Mouse (Mus musculus) hindbrain, postnatal 0 days (tissue): ENCODE data around the gene Unc5a. TPM values are rescaled to one million over a fixed set of nuclear protein-coding genes. Genes with fewer than 3 reads are reported as not detected.

Experiments
- ATAC-seq: fragments of 200-750 bp; cut with Nextera tagmentation; 2 replicates; pipeline ENCODE4 v1.8.0; 2017; ENCODE audit warnings: mild to moderate bottlenecking, moderate TSS enrichment, moderate library complexity
- DNase-seq: peaks from one replicate; pipeline ENCODE4 v3.0.0-alpha.2; 2015; ENCODE audit warnings: low spot score
- H3K27ac ChIP-seq: fragments of 300-500 bp; sonication (generic); 2 replicates; pipeline ENCODE4 v1.5.1; 2014; ENCODE audit warnings: mild to moderate bottlenecking
- H3K27me3 ChIP-seq: fragments of 300-500 bp; sonication (generic); 2 replicates; pipeline ENCODE4 v1.6.1; 2014; ENCODE audit warnings: low read length, mixed read lengths; ENCODE audit not compliant: insufficient read depth
- H3K36me3 ChIP-seq: fragments of 300-500 bp; sonication (generic); 2 replicates; pipeline ENCODE4 v1.6.1; 2014; ENCODE audit warnings: low read length, mixed read lengths; ENCODE audit not compliant: insufficient read depth
- H3K4me1 ChIP-seq: fragments of 300-500 bp; sonication (generic); 2 replicates; pipeline ENCODE4 v1.6.1; 2014; ENCODE audit warnings: antibody characterized with exemption, low read length, mixed read lengths; ENCODE audit not compliant: insufficient read depth
- H3K4me2 ChIP-seq: fragments of 300-500 bp; sonication (generic); 2 replicates; pipeline ENCODE4 v1.6.1; 2014; ENCODE audit warnings: low read depth, mild to moderate bottlenecking, low read length, moderate library complexity, mixed read lengths
- H3K4me3 ChIP-seq: fragments of 300-500 bp; sonication (generic); 2 replicates; pipeline ENCODE4 v1.5.1; 2014; ENCODE audit warnings: low read length
- H3K9ac ChIP-seq: fragments of 300-500 bp; sonication (generic); replicated peaks from 2 replicates; pipeline ENCODE4 v1.6.1; 2014; ENCODE audit warnings: mild to moderate bottlenecking, low read length, moderate library complexity, mixed read lengths
- H3K9me3 ChIP-seq: fragments of 300-500 bp; sonication (generic); 2 replicates; pipeline ENCODE4 v1.6.1; 2016; ENCODE audit warnings: low read length, mixed read lengths
- CTCF ChIP-seq: IDR thresholded peaks from 2 replicates; pipeline ENCODE4 v1.5.1; 2016; ENCODE audit warnings: antibody characterized with exemption, control low read depth, low read depth
- WGBS: fragments of 180-500 bp; shearing (Covaris S2); extraction: QIAGEN DNeasy Blood & Tissue Kit; methylation state at CpG from one replicate; pipeline ENCODE4 v1.1.7; 2014; 5-methylcytosine and 5-hydroxymethylcytosine counted together
- polyA plus RNA-seq: library from polyadenylated mRNA; unstranded; fragments of >200 nt; fragmentation: Nextera tagmentation; extraction: Ambion mirVana; gene quantifications from 2 replicates; pipeline ENCODE4 v1.2.1, GENCODE M21; 2015
- total RNA-seq: library from RNA; depleted of rRNA; stranded (reverse); fragments of >200 nt; gene quantifications from 2 replicates; pipeline ENCODE4 v1.2.3, GENCODE M21; 2014

Gene Unc5a
- total and polyA plus RNA-seq, 2 experiments from 2014 or later = 11.7 to 49.9 TPM

- TF ChIP-seq CTCF = no peak
- Histone ChIP-seq H3K27ac (no peak overlapping the region), H3K4me3 (no peak overlapping the region), H3K9me3 (no peaks in the 10 kb centered on the region), H3K9ac (no peak overlapping the region), H3K4me2 (no peak overlapping the region), H3K36me3 (no peaks in the 10 kb centered on the region), H3K27me3 (no peaks in the 10 kb centered on the region; the same call in 1 of the 2 replicates), H3K4me1 (peaks cover 38% of the 10 kb centered on the region)
- ATAC-seq (no peak), DNase-seq (peak; percentile 41)
- WGBS = 63% methylated on average over 12 of the region's 12 CpGs
Observed at GRCm38 (mm10) chr13:54980957-54981356, 31.7 kb downstream of the Unc5a start.

DNA sequence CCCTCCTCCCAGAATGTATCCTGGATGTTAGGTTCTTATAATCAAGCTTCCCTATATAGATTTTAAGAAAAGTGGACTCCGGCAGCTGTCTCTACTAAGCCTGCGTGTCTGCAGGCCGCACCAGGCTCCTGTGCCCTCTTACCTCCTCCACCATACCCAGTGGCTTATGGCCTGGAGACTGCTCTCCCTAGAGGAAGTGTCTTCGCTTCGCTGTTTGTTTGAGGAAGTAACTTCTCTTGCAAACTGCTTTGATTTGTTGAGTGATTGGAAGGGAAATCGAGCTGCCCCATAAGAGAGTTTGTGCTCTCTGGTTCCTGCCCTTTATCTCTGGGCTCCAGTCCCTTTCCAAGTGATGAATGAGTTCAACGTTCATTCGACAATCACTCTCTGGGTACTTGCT is 33.8 kb downstream of the Unc5a start:
- TF ChIP-seq CTCF = no peak
- WGBS = 76% methylated on average over 8 of the region's 8 CpGs
- Histone ChIP-seq H3K9ac (no peak overlapping the region), H3K36me3 (no peaks in the 10 kb centered on the region), H3K9me3 (no peaks in the 10 kb centered on the region), H3K4me2 (no peak overlapping the region), H3K4me3 (no peak overlapping the region), H3K4me1 (peaks cover 41% of the 10 kb centered on the region), H3K27ac (no peak overlapping the region), H3K27me3 (no peaks in the 10 kb centered on the region)
- ATAC-seq = no peak
- no peak for DNase-seq

GRCm38 (mm10) chr13:54983614-54984013 is 34.4 kb downstream of the Unc5a start:
- WGBS = 61% methylated on average over 2 of the region's 2 CpGs
- peak; percentile 49; the same call in 1 of the 2 replicates for TF ChIP-seq CTCF
- Histone ChIP-seq H3K9me3 (no peaks in the 10 kb centered on the region), H3K4me3 (no peak overlapping the region), H3K4me1 (peaks cover 35% of the 10 kb centered on the region), H3K36me3 (no peaks in the 10 kb centered on the region), H3K27me3 (no peaks in the 10 kb centered on the region), H3K9ac (no peak overlapping the region), H3K27ac (no peak overlapping the region), H3K4me2 (no peak overlapping the region)
- DNase-seq = peak; percentile 42
- ATAC-seq = no peak

DNA sequence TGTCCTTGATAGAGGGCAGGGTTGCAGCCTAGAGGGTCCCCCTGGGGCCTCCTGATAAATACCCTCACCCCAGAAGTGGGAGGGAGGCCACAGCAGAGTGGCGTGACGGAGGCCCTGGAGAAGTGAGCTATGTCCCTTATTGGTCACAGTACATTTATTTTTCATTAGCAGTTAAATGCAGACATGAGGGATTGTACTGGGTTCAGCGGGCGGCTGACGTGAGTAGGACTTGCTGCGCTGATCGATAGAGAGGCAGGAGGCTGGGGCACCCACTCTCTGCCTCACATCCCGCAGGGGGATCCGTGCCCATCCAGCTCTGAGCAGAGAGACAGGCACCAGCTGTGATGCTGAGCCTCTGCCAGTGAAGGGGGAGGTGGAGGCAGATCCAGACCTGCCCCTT is 38.2 kb downstream of the Unc5a start:
- Histone ChIP-seq H3K9ac (no peak overlapping the region), H3K27me3 (no peaks in the 10 kb centered on the region), H3K36me3 (peaks cover 7% of the 10 kb centered on the region; the same call in 1 of the 2 replicates), H3K4me3 (no peak overlapping the region), H3K9me3 (no peaks in the 10 kb centered on the region), H3K27ac (no peak overlapping the region), H3K4me1 (peaks cover 11% of the 10 kb centered on the region; the same call in 1 of the 2 replicates), H3K4me2 (no peak overlapping the region)
- no peak for DNase-seq
- no peak for ATAC-seq
- WGBS = 29% methylated on average over 9 of the region's 9 CpGs
- TF ChIP-seq CTCF = no peak

DNA sequence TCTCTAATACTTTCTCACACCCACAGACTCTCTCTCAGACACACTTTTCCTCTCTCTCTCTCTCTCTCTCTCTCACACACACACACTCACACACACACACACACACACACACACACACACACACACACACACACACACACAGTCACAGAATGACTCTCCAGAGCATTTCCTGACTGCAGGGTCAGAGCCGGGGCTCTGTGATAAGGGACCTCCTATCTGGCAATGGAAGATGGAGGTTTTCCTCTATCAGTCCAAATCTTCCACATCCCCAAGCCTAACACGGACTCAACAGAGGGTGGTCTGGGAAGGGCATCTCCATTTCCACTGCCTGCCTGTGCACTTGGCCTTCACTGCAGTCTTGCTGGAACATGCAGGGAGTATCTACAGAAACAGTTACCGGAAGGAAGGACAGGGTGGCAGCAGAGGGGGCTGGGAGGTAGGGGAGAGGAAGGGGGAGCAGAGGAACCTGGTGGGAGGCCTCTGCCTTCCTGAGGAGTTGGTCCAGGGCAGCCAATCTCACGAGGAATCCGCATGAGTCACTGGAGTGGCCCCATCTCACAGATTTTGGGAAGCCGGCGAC is 39.1 kb downstream of the Unc5a start:
- H3K36me3 ChIP-seq = peaks cover 7% of the 10 kb centered on the region; the same call in 1 of the 2 replicates
- H3K27ac ChIP-seq = no peak overlapping the region
- no peak for TF ChIP-seq CTCF
- H3K9me3 ChIP-seq = no peaks in the 10 kb centered on the region
- no peak overlapping the region for H3K9ac ChIP-seq
- ATAC-seq (no peak), DNase-seq (no peak)
- no peak overlapping the region for H3K4me3 ChIP-seq
- no peaks in the 10 kb centered on the region for H3K27me3 ChIP-seq
- peaks cover 9% of the 10 kb centered on the region; the same call in 1 of the 2 replicates for H3K4me1 ChIP-seq
- 53% methylated on average over 7 of the region's 7 CpGs for WGBS
- H3K4me2 ChIP-seq = no peak overlapping the region

- H3K9ac ChIP-seq = no peak overlapping the region
- 54% methylated on average over 7 of the region's 7 CpGs for WGBS
- H3K4me1 ChIP-seq = peaks cover 15% of the 10 kb centered on the region; the same call in 1 of the 2 replicates
- peaks cover 7% of the 10 kb centered on the region; the same call in 1 of the 2 replicates for H3K36me3 ChIP-seq
- DNase-seq = no peak
- TF ChIP-seq CTCF = no peak
- no peaks in the 10 kb centered on the region for H3K9me3 ChIP-seq
- ATAC-seq = no peak
- no peak overlapping the region for H3K4me2 ChIP-seq
- no peak overlapping the region for H3K4me3 ChIP-seq
- H3K27me3 ChIP-seq = no peaks in the 10 kb centered on the region
- no peak overlapping the region for H3K27ac ChIP-seq
Observed at GRCm38 (mm10) chr13:54992215-54992614, 43.0 kb downstream of the Unc5a start.

GRCm38 (mm10) chr13:54994576-54994975 is 45.4 kb downstream of the Unc5a start:
- Histone ChIP-seq H3K9me3 (no peaks in the 10 kb centered on the region), H3K27me3 (no peaks in the 10 kb centered on the region), H3K36me3 (peaks cover 12% of the 10 kb centered on the region; the same call in 1 of the 2 replicates), H3K4me1 (peaks cover 8% of the 10 kb centered on the region; the same call in 1 of the 2 replicates), H3K4me3 (no peak overlapping the region), H3K4me2 (no peak overlapping the region), H3K9ac (no peak overlapping the region), H3K27ac (peak overlapping the region; percentile 26; the same call in 1 of the 2 replicates)
- DNase-seq = peak; percentile 54
- TF ChIP-seq CTCF = no peak
- peak; percentile 46 for ATAC-seq
- WGBS = 19% methylated on average over 4 of the region's 4 CpGs
